Mouse (Mus musculus) layer of hippocampus, adult 8-10 months (tissue): ENCODE results near the gene Blm. TPM values are rescaled to one million over a fixed set of nuclear protein-coding genes. Genes with fewer than 3 reads are reported as not detected.

Experiments
- DNase-seq, 2 experiments: peaks; one replicate each; pipeline ENCODE4 v3.0.0; 2022; ENCODE audit warnings: low spot score in 2 of 2
- total RNA-seq, 4 experiments: library from RNA; stranded (reverse); gene quantifications; 2 replicates each; pipeline ENCODE4 v1.2.4; 2022

Blm gene
- total RNA-seq, 4 experiments from 2014 or later, result 3.5 to 5.2 (median 4.8) TPM

- DNase-seq, result no peak
These were observed 70.1 kb downstream of the Blm start for GRCm38 (mm10) chr7:80464831-80465230.

GRCm38 (mm10) chr7:80461891-80462290 is 73.0 kb downstream of the Blm start:
- DNase-seq, result no peak

- no peak for DNase-seq
These were observed 74.0 kb downstream of the Blm start for GRCm38 (mm10) chr7:80460892-80461291.

- no peak for DNase-seq
These were observed 74.7 kb downstream of the Blm start for GRCm38 (mm10) chr7:80460199-80460598.

GRCm38 (mm10) chr7:80457831-80458343 is 77.0 kb downstream of the Blm start:
- no peak for DNase-seq

- DNase-seq, result no peak
These were observed 77.7 kb downstream of the Blm start for GRCm38 (mm10) chr7:80457241-80457640.

- DNase-seq, result no peak
These were observed 78.6 kb downstream of the Blm start for GRCm38 (mm10) chr7:80456327-80456726.

- DNase-seq, result no peak
These were observed 79.3 kb downstream of the Blm start for GRCm38 (mm10) chr7:80455505-80456160.

- no peak for DNase-seq
These were observed 80.1 kb downstream of the Blm start for GRCm38 (mm10) chr7:80454786-80455185.

GRCm38 (mm10) chr7:80453997-80454396 is 80.9 kb downstream of the Blm start:
- no peak for DNase-seq

GRCm38 (mm10) chr7:80453121-80453520 is 81.8 kb downstream of the Blm start:
- no peak for DNase-seq

- DNase-seq, result no peak
These were observed 82.7 kb downstream of the Blm start for GRCm38 (mm10) chr7:80452241-80452640.

- DNase-seq, result no peak
These were observed 83.2 kb downstream of the Blm start for GRCm38 (mm10) chr7:80451550-80452232.

GRCm38 (mm10) chr7:80450354-80450753 is 84.6 kb downstream of the Blm start:
- no peak for DNase-seq

GRCm38 (mm10) chr7:80449620-80450091 is 85.3 kb downstream of the Blm start:
- no peak for DNase-seq

GRCm38 (mm10) chr7:80447336-80447735 is 87.6 kb downstream of the Blm start:
- no peak for DNase-seq

GRCm38 (mm10) chr7:80446221-80446878 is 88.6 kb downstream of the Blm start:
- no peak for DNase-seq

- DNase-seq, result no peak
These were observed 89.4 kb downstream of the Blm start for GRCm38 (mm10) chr7:80445492-80445891.

GRCm38 (mm10) chr7:80444401-80445249 is 90.3 kb downstream of the Blm start:
- no peak for DNase-seq

- no peak for DNase-seq
These were observed 91.8 kb downstream of the Blm start for GRCm38 (mm10) chr7:80443124-80443523.
